Mouse (Mus musculus): ENCODE measurements around the gene Scap.
A peak's percentile ranks its signal among the peaks of the same experiment; 100 is the strongest.
"Not testable (repeated sequence)": the region's sequence is repeated elsewhere in the genome, so short reads cannot be mapped to it uniquely, and the experiment has no call there.

Gene Scap

DNA sequence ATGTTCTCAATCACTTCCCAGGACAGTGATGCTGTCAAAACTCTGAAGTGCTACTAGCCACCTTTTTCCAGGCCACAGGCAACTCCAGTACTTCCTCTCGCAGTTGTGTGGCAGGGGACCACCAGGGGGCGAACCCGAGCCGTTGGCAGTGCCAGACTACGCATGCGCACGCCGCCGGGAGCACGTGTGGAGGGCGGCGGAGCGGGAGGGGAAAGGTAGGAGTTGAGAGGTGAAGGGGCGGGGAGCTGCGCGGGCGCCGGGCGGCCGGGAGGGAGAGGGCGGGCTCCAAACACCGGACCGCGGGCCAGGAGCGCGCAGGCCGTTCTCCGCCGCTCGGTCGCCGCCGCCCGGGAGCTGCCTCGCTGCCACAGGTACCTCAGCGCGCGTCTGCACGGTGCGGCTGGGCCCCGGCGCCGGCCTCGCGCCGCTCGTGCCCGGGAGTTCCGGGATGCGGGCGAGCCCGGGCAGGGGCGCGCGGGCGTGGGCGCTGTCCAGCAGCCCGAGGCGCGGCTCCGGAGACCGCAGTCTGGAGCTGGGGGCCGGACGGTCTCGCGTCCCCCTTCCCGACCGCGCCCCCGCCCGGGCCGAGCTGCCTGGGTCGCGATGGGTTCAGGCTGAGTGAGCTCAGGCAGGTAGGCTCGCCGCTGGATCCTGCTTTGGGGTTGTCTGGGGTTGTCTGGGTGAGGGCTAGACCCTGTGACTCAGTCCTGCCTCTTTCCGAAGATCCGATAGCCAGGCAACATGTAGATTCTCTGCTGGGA lies at the start of gene Scap:
Scap (plus strand) TSS at position 154 of the 761 bp plus-strand sequence.
- peak; percentile 92 to 93 for DNase-seq

DNA sequence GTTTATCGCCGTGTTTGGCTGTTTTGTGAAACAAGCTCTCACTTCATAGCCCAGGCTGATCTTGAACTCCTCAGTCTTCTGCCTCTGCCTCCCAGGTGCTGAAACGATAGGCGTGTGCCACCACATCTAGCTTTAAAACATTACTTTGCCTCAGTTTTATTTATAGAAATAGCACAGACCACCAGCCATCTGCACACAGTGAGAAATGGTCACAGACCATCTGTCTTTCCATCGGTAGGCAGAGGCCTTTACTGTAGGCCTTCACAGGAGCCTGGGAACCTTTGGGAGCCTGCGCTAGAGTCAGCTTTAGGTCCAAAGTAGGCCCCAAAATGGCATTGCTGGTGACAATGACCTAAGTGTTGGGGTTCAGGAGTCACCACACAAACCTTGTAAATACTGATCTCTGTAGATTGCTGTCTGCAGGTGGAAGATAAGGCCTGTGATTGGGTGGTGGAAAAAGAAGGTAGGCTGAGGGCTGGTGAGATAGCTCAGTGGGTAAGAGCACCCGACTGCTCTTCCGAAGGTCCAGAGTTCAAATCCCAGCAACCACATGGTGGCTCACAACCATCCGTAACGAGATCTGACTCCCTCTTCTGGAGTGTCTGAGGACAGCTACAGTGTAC lies 48.9 kb upstream of the Scap start:
- DNase-seq, result no peak

DNA sequence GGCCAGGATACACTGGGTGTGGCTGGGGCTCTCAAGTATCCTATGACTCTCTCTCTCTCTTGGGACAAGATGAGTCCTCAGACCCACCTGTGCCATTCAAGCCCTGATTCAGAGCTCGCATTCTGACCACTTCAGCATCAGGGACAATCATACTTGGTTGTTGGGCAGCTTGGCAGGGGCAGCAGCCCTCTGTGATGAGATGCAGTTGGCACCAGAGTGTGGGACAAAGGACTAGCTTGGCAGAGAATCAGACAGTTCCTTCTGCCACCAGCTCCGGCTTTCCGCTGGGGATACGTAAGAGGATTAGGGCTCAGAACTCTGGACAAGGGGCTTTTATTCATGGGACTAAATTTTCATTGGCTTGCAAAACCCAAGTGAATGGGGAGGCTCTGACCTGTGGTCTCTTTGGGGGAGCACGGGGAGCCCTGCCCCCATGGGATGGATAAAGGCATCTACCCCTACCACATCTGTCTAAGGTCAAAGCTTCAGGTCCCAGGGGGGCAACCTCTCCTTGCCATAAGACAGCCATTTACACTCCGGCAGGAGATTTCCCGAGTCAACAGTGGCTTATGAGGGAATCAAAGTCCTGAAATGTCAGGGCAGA lies 45.7 kb upstream of the Scap start:
- no peak for DNase-seq

DNA sequence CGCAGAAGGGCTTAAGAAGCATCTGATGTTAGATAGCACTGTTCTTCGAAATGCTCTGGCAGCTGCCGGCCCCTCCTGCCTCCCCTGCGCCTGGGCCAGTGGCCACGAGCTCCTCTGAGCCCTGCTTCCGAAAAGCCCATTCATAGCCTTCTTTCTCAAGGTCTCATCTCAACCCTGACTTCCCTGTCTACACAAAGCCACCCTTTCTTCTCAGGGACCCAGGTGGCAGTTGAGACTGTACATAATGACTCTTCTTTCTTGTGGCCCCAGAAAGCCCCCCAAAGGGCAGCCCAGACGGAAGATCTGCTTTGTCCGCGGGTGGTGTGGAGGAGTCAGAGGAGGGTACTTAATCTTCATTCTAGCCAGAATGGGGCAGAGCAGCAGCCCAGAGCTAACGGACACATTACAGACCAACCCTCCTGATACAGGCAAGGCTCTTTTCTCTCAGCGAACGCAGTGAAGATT lies 39.8 kb upstream of the Scap start:
- no peak for DNase-seq

DNA sequence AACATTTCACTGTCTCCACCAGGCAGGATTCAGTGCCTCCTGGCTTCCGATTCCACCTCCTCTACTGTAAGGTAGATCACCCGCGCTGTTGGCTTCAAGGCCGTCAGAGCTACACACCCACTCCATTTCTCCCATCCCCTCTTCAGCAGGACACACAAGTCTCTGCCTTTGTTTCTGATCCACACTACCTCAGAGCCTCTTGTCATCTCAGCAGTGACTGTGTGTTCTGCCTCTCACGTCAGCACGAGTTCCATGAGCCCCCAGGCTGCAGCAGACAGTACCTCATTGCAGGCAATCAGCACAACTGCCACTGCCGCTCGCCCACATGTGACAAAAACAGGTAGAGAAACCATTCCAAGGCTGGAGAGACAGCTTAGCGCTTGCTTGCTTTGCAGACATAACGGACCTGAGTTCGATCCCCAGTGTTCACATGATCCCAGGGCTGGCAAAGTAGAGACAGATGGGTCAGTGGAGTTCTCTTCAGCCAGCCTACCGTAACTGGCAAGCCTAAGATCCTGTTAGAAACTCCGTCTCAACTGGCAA lies 39.1 kb upstream of the Scap start:
- no peak for DNase-seq

DNA sequence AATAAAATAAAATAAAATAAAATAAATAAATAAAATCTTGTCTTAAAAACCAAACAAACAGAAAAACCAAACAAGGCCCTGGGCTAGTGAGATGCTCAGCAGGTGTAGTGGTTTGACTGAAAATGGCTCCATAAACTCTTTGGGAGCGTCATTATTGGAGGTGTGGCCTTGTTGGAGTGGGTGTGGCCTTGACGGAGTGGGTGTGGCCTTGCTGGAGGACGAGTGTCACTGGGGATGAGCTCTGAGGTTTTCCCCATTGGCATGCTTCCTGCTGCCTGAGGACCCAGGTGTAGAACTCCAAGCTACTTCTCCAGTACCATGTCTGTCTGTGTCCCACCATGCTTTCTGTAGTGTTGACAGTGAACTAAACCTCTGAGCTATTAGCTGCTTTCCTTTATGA lies 38.3 kb upstream of the Scap start:
- DNase-seq, result no peak

DNA sequence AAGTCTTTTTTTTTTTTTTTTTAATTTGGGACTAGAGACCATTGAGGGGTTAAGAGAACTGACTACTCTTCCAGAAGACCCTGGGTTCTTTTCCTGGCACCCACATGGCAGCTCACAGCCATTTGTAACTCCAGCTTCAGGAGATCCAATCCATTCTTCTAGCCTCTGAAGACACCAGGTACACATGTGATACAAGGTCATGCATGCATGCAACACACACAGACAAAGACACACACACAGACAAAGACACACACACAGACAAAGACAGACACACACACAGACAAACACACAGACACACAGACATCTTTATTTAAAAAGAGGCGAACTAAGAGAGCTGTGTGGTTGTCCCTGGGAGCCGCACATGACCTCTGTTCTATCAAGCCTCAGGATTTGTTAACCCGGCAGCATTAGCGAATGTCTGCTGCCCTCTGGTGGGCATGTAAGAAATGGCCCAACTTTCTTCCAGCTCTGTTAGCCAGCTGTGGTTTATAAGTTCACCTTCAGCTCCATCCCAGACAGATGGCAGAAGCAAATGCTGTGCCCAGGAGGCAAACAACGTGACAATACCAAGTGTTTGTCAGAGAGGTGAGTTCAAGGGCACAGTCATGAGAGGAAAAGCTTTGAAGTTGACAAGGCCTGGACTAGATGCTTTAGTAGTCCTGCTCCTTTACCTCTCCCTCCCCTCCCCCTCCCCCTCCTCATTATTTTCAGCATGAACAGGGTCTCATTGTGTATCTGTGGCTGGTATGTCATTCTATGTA lies 36.0 kb upstream of the Scap start:
- DNase-seq, result peak; percentile 28 to 37

DNA sequence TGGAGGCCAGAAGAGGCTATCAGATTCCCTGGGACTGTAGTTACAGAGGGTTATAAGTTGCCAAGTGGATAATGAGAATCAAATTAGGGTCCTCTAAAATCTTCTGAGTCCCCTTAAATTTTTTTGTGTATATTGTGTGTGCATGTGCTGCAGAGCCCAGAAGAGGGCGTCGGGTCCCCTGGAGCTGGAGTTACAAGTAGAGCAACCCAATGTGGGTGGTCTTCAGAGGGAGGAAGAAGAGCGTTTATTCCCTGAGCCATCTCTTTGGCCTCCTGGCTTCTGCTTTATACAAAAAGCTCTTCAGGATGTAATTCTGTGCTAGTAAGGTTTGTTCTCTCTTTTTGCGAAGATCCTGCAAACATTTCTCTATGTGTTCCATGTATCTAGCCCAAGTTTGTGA lies 28.6 kb upstream of the Scap start:
- DNase-seq, result peak; percentile 13 to 24

DNA sequence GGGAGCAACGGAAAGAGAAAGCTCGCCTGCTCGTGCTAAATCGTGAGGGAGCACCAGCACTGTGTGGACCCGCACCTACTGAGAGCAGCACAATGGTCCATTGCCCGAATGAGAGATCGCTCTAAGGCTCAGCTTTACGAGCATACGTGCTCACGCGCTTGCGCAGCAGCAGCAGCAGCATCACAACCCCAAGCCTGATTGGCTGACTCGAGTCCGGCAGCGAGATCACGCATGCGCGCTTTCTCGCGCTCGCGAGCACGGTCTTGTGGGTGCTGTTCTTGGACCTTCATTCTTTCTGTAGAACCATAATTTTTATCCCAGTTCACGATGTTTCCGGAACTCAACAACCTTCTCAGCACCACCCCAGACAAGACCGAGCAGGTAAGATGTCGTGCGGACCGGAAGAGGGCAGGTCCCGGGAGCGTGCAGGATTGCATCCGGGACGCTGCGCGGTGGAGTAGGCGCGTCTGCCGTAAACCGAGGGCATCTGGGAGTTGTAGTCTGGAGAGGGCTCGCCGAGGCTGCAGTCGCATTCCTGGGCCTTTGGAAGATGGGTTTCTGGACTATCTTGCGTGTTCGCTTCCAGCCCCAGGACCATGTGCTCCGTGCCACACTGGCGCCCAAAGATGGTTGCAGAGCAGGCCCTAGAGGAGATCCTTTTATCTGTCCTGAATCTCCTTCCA lies 28.0 kb upstream of the Scap start, which contains the start of gene Elp6:
Elp6 (plus strand) TSS at position 205 of the 683 bp plus-strand sequence.
- peak; percentile 79 to 86 for DNase-seq

DNA sequence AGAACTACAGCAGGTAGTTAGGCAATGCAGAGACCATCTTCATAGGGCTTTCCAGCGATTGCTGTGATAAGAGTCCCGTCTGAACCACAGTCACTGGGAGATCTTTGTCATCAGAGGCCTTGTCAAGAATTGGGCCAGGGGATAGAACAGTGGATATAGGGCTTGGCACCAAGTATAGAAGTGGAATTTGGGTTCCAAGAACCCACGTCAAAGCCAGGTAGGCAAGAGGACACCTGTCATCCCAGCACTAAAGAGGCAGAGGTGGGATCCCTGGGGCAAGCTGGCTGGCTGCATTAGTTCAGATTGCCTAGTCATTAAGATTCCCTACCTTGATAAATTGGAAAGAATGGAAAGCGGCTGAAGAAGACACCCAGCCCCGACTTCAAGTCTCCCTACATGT lies 26.7 kb upstream of the Scap start:
- DNase-seq, result no peak

DNA sequence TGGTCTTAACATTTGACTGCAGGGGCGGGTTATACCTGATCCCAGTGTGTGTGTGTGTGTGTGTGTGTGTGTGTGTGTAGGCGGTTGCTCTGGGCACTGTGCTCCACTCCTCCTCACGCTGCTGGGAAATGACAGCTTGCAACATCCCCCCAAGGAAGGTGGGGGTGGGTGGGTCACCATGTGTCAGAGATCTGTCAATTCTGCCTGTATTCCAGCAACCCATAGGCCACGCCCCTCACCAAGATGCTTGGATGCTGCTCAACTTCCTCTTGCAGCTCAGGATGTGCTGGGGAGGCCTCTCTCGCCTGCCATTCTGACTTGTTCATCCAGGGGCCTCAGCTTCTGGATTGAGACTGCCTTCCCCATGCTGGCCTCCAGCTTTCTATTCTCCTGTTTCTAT lies 18.4 kb upstream of the Scap start:
- DNase-seq, result no peak

DNA sequence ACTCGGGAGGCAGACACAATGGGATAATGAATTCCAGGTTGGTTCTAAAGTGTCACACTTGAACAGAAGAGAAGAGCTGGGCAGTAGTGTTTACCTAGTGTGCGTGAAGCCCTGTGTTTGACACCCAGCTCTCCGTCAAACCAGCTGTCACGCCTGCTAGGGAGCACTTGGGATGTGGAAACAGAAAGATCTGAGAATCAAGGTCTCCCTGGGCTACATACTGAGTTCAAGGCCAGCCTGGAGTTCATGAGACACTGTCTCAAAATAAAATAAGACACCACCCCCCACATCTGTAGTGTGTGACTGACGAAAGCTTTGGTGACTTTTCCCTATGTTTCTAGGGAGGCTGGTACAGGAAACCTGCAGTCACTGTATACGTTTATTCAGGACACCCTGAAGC lies 17.7 kb upstream of the Scap start:
- no peak for DNase-seq

DNA sequence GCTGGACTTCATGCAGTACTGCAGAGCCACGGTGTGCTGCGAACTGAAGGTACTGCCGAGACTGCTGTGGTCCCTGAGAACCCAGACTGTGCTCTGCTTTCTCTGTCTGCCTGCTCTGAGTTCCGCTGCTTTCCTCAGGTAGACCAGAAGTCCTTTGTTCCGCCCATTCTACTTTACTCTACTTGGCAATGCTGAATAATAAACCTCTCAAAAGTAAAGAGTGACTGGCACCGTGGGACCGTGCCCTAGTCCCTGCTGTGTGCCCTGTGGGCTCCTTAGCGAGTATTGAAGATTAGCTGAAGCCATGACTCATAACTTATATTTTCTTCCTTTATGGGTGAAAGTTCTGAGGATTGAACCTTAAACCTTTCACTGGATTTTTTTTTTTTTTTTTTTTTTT lies 17.2 kb upstream of the Scap start:
- DNase-seq, result no peak

DNA sequence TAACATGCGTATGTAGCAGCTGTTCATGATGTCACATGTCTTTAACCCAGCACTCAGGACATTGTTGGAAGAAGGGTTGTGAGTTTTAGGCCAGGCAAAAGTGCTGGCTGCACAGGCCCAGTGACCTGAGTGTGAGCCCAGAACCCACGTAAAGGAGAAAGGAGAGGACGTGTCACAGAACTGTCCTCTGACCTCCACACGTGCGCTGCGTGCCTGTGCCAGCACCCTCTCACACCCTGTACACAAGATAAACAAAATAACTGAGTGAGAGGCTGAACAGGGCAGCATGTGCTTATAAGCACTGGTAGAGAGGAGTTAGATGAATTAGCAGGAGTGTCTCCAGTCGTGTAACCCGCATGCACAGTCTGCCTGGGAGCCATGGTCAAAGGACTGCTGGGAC lies 16.6 kb upstream of the Scap start:
- DNase-seq, result no peak

DNA sequence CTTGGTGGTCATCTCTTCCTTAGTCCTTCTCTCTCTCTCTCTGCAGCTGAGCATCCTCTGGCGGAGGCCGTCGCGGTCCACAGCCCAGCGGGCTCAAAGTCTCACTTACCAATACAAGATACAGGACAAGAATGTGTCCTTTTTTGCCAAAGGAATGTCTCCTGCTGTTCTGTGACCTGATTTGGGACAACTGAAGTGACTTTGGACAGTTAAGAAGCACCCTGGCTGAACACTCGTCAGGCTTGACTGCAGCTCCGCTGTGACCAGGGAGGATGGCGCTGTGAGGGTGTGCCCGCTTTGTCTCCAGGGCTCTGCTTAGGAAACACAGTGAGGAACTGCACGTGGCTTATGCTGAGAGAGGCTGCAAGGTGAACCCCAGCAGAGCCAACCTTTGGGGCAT lies 12.3 kb upstream of the Scap start:
- DNase-seq, result no peak

DNA sequence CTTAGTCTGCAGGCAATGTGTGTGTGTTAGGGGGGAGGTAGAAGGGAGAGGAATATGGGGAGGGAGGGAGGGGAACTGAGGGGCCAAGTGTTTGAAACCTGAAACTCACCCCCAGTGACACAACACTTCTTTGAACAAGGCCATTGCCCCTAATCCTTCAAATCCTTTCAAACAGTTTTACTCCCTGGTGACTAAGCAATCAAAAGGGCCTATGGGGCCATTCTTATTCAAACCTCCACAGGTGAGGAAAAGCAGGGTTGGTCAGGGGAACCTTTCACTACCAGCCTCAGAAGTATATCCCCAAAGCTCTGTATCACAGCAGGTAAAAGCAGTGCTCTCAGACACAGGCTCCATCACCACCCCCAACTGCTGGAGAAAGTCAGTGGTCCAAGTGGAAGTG lies 10.1 kb upstream of the Scap start:
- DNase-seq, result no peak

DNA sequence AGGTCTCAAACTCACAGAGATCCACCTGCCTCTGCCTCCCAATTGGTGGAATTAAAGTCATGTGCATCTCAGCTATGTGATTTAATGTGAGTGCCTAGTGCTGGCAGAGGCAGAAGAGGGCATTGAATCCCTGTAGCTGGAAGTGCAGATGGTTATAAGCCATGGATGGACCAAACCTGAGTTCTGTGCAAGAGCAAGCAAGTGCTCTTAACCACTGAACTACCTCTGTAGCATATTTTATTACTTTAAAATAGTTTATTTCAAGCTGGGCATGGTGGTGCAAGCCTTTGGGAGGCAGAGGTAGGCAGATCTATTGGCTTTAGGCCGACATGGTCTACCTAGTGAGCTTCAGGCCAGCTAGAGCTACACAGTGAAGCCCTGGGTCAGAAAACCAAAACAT lies 8.9 kb upstream of the Scap start:
- DNase-seq, result no peak

DNA sequence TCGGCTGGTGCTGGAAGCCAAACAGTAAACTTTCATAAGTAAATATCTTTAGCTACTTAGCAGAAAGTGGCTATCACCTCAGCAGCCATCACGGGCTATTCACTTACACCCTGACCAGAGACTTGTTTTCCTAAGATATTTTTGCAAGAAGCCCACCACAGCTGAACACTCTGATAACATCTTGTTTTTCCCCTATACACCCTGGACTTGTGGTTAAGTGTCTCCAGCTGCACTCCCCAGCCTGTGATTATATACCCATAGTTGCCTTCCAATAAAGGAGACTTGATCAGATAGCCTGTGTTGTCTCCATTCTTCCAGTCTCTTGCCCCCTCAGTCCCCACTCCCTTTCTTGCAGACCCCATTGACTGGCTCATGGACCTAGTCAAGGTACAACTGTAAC lies 4.9 kb upstream of the Scap start:
- DNase-seq, result no peak

DNA sequence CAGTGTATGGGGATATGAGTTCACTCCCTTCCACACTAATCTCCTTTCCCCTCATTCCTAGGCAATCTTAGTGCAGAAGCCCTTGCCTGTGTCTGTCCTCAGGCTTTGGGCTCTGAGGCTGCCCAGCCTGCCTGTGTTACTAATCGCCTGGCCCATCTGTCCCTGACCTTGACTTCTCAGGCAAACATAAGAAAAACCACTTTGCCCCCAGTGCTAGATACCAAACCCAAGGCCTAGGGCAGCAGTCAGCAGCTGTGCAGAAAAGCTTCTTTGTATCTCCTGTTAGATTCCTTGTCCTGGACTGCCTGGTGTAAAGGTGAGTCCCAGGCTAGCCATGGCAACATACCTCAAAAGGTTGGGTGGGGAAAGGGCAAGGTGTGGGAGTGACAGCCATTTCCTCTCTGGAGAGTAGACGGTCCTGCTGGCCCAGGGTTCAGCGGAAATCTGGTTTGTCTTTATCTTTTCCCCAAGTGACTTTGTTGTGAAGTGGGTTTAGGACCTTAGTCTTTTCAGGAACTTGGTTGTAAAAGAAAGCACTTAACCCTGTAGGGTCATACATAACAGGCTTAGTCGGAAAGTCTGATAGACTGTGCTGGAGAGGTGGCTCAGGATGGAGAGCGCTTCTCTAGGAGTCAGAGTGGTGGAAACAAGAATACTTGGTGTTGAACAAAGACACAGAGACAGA lies 4.0 kb upstream of the Scap start:
- no peak for DNase-seq

DNA sequence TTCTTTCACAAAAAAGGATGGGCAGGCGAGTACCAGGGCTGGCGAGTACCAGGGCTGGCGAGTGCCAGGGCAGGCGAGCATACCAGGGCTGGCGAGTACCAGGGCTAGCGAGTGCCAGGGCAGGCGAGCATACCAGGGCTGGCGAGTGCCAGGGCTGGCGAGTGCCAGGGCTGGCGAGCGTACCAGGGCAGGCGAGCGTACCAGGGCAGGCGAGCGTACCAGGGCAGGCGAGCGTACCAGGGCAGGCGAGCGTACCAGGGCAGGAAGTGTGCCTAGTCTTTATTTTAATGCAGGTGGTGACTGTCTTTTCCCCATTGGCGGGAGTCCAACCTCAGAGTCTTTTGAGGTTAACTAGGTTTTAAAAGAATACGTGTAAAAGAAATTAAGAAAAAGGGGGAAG lies 3.4 kb upstream of the Scap start:
- DNase-seq, result peak; percentile 33 to 34

DNA sequence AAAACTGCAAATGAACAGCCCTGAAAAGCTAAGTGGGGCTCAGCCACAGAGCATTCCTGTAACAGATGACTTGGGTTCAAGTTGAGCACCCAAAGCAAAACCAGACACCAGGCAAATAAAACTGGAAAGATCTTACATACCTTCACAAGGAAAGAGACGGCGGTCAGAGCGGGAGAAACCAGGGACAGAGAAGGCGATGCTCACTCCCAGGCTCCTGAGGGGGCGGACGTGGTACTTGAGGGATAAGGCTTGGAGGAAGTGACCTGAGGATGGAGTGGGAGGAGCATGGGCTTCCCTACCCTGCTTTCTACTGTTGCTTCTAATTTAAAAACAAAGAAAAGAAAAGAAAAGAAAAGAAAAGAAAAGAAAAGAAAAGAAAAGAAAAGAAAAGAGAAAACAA lies 2.7 kb upstream of the Scap start:
- DNase-seq, result no peak

DNA sequence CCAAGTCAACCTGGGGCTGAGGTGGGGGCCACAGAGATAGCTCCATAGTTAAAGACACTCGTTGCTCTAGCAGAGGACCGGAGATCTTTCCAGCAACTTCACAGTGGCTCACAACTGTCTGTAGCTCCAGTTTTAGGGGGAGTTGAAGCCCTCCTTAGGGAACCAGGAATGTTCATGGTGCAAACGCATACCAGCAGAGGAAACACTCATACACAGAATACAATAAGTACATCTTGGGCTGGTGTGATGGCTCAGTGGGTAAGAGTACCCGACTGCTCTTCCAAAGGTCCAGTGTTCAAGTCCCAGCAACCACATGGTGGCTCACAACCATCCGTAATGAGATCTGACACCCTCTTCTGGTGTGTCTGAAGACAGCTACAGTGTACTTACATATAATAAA lies 2.2 kb upstream of the Scap start:
- not testable (repeated sequence) for DNase-seq

All from thymus, adult 18-20 months (tissue).